Mouse (Mus musculus) liver, adult 2 months (tissue): Measurements from ENCODE around the gene Itpk1.

Experiments
- CTCF ChIP-seq: fragments of 200-500 bp; IDR thresholded peaks from 2 replicates; pipeline ENCODE4 v1.5.1; 2011; ENCODE audit warnings: low read depth, low read length, control low read depth
- POLR2A ChIP-seq: fragments of 200-500 bp; IDR thresholded peaks from 2 replicates; pipeline ENCODE4 v1.6.1; 2011; ENCODE audit warnings: low read length, control low read depth; ENCODE audit not compliant: insufficient read depth; ENCODE audit errors: extremely low read depth

GRCm38 (mm10) chr12:102541168-102541567 lies 163.6 kb downstream of the Itpk1 start:
- TF ChIP-seq POLR2A, result no peak
- TF ChIP-seq CTCF, result no peak
